Mouse (Mus musculus) skeletal muscle tissue, adult 2 months (tissue): ENCODE measurements around the gene Vmn2r98.
"Not testable (repeated sequence)": the region's sequence is repeated elsewhere in the genome, so short reads cannot be mapped to it uniquely, and the experiment has no call there.

Experiments used
- DNase-seq: peaks from one replicate; pipeline ENCODE4 v3.0.0-alpha.2; 2012; ENCODE audit warnings: low read depth, low spot score

Gene Vmn2r98

DNA sequence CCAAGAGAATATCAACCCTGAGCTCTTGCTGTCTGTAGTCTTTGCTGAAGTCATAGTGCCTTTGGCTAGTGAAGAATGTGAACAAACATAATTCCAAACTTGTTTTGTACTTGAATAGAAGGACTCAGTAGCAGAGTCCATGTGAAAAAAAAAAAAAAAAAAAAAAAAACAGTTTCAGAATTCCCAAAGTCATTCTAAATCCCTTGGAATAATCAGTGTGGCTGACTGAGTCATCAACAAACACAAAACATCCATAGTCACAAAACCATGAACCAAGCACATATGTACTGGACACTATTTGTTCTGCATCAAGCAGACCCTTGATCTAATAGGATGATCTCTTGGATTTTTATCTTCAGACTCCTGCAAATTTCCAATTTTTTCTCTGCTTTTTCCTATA, at the start of gene Vmn2r98:
Vmn2r98 (plus strand) TSS at position 301 of the 400 bp plus-strand sequence.
- DNase-seq = not testable (repeated sequence)

DNA sequence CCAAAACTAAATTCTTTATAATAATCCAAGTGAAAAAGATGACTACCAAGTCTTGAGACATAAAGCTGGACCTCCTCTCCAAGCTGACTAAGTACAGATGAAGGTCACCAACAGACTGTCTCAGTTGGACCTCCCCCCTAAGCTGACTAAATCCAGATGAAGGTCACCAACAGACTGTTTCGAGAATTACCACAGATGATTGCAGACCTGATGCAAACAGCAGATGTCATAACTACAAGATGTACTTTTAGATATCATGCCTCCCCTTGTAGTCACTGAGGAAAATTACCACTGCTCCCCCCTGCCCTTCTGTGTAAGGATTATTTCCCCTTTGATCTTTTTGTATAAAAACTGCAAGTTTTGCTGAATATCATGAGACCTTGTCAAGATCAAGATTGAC, 21.8 kb upstream of the Vmn2r98 start:
- not testable (repeated sequence) for DNase-seq

DNA sequence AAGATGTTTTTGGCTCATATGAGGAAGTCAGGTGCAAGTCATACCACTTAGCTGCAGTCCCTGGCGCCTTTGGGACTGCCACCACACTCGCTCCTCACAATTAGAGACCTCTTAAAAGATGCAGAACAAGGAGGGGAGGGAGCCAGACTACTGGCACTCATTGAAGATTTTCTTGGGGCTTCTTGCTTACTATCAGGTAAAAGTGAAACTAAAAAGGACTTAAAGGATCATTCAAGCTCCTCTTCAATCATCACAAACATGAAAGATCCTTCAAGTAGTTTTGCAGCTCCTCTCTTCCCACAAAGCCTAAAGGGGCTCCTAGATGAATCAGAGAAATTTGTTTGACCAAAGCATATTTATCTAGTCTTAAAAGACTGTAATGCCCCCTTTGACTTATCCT, 21.3 kb upstream of the Vmn2r98 start:
- no peak for DNase-seq

DNA sequence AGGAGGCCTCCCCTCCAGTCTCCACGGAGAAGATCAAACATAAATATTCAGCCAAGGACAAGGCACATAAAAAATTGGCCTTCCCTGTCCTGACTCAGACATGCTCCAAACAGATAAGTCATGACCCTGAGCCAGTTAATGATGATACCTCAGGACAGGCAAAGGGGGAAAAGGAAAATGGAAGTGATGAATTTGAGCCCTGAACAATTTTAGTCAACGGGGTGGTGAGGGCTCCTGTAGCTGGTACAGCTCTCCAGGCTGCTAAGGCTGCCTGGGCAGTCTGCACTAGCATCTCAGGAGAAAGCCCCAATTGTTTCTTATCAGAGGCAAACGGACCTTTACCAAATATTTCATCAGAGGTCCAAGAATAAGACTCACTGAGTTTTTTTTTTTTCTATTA, 20.5 kb upstream of the Vmn2r98 start:
- DNase-seq = no peak
